Mouse (Mus musculus) MN1 (cell line): ENCODE measurements at regions not wholly inside any gene's neighbourhood (a gene's known extent, or its start where the extent isn't known, plus 50 kb on each side); places are given as distances from the start of the nearest gene placed in this dataset.

Experiments used
- DNase-seq: peaks from one replicate; pipeline ENCODE4 v3.0.0-alpha.2; 2016; ENCODE audit warnings: low spot score

GRCm38 (mm10) chr11:44027046-44027445, 126.0 kb upstream of the Adra1b start:
- DNase-seq = no peak

- no peak for DNase-seq
These were observed 145.1 kb upstream of the Adra1b start for GRCm38 (mm10) chr11:44046083-44046482.

GRCm38 (mm10) chr11:44049253-44049976, 148.4 kb upstream of the Adra1b start:
- DNase-seq = no peak

DNA sequence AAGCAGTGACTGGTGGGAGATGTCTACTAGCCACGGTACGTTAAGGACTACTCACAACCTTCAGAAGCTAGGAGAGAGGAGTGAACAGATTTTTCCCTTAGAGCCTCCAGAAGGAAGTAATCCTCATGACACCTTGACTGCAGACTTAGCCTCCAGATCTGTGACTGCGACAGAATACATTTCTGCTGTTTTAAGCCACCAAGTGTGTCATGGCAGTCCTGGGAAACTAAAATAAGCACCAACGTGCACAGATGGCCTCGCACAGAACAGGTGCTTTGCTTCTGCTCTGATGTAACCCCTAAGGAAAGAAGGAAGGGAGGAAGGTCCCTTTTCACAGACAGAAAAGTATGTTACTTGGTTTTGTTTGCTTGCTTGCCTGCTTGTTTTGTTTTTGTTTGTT, 151.5 kb upstream of the Adra1b start:
- no peak for DNase-seq

DNA sequence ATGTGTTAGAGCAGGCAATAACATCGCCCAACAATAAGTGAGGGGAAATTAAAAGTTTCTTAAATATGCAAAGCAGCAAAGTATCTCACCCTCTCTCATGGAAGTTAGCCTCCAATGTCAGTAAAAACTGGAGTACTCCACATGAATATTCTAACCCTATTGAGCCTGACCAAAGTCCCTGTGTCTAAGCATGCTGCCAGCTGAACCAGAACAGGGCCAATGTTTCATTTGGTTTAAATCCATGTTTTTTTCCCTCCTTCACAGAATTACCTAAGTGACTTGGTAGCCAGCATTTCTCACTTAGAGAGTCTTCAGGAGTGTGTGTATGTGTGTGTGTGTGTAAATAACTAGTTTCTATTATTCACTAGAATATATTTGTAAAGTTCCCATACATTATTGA, 161.4 kb upstream of the Adra1b start:
- DNase-seq = no peak

DNA sequence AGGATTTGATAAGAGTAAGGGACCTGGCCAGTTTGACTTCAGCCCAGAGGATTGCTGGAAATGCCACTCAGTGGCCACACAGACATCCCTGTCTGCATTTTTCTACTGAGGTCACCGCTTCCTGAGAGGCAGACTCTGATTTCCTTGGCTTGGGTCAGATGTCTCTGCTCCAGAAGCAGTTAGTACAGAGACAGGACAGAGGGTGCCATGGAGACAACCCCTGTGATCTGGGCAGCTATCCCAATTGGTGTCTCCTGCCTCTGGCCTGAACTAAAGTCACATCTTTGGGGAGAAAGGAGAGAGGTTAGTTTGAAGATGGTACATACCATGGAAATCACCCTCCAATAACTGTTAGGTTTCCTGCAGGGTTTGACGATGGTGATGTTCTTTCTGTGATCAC, 165.2 kb upstream of the Adra1b start:
- DNase-seq = no peak

- DNase-seq = no peak
These were observed 182.7 kb upstream of the Adra1b start for GRCm38 (mm10) chr11:44083716-44084115.

- DNase-seq = no peak
These were observed 185.9 kb upstream of the Adra1b start for GRCm38 (mm10) chr11:44086951-44087350.

GRCm38 (mm10) chr11:44089514-44089913, 188.5 kb upstream of the Adra1b start:
- no peak for DNase-seq

DNA sequence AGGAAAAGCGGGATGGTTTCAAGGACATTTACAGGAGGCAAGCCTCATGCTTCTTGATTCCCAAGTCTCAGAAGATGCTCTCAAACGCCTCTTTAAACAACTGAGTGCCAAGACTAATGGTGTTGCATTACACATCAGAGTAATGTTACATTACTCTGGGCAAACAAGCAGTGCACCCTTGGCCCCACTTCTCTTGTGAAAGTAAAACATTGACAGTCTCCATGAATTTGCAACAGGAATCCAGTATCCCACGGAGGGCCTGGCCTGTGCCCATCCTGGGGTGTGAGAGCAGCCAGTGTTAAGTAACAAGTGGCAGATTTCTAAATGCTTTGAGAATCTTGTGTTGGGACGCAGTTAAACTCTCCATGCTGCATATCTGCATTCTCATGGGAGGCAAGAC, 194.3 kb upstream of the Adra1b start:
- no peak for DNase-seq

- no peak for DNase-seq
These were observed 202.3 kb upstream of the Adra1b start for GRCm38 (mm10) chr11:44103188-44103840.

DNA sequence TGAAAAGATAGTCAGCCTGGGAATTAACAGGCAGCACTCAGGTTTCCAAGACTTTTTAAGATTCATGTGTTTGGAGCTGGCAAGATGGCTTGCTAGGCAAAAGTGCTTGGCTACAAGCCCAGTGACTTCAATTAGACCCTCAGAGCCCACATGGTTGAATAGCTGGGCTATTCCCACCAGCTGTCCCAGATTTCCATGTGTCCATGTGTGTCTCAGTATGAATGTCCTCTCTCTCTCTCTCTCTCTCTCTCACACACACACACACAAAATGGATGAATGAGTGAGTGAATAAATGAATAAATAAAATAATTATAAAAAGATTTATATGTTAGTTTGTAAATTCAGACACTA, 202.8 kb upstream of the Adra1b start:
- DNase-seq = no peak

- DNase-seq = no peak
These were observed 205.2 kb upstream of the Adra1b start for GRCm38 (mm10) chr11:44106231-44106630.

- DNase-seq = no peak
These were observed 210.5 kb upstream of the Adra1b start for GRCm38 (mm10) chr11:44111525-44111924.

- no peak for DNase-seq
These were observed 226.1 kb upstream of the Adra1b start for GRCm38 (mm10) chr11:44127088-44127487.

DNA sequence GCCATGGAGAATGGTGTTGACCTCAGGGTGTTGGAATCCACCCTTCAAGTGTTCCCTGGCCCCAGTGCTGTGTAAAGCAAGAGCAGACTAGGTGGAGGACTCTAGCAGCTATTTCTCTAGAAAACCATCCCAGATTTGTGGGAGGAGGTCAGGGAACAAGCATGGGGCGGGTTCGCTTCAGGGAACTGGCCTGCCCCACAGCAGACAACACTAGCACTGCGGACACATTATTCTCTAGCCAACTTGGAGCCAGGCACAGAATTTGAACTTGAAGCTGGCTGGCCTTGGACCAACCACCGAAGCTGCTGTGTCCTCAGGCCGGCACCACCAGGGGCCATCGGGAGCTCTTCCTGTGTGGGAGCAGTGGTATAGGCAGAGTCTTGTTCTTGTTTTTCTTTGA, 227.5 kb upstream of the Adra1b start:
- DNase-seq = no peak

DNA sequence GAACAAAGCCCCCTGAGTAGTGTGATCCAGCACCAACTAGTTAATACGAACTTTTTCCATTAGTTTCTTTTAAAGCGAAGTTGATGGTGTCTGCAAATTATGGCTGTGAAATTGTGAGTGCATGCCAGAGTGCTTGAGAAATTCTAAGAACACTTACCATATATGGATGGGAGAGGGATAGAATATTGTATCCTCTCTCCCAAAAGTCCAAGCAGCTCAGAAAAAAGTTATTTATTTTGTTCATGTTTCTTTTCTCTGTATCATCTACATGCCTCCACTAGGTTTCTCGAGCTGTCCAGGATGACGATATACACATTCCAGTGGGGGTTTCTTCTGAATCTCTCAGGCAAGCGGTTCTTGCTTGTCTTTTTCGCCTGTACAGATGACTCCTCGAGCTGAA, 232.2 kb upstream of the Adra1b start:
- DNase-seq = no peak

- DNase-seq = no peak
These were observed 235.0 kb upstream of the Adra1b start for GRCm38 (mm10) chr11:44136024-44136423.

DNA sequence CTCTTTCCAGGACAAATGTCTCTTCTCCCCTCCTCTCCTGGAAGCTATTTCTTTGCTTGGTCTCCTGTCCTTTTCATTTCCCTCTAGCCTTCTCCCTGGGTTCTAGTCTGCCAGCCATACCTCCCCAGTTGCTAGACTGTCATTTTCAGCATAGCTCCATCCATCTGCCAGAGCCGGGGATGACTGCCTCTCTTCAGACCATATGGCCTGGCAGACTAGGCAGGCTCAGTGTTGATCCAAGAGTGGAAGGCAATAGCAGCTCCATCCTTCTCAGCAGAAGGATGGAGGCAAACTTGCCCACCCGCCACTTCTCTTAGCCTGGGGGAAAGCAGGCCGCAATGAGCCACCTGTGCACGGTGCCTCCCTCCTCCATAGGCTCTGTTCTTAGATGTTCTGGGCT, 242.0 kb upstream of the Adra1b start:
- DNase-seq = no peak

DNA sequence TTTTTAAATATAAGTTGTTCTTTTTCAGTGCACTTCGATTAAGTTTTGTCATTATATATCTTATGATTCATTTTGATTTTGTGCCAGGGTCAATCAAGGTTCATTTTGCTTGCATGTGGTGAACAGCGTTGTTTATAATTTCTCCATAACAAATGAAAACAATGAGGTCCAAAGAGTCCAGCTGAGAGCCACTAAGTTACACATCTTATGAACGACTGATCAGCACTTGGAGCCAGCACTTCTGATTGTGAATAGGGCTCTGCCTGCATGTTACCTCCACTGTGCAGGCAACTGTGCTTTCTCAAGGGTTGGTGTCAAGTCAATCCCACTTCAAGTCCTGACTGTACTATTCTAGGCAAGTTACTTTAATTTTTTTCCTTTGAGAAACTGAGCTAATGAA, 243.5 kb upstream of the Adra1b start:
- no peak for DNase-seq

- DNase-seq = no peak
These were observed 245.4 kb upstream of the Adra1b start for GRCm38 (mm10) chr11:44146419-44146818.

DNA sequence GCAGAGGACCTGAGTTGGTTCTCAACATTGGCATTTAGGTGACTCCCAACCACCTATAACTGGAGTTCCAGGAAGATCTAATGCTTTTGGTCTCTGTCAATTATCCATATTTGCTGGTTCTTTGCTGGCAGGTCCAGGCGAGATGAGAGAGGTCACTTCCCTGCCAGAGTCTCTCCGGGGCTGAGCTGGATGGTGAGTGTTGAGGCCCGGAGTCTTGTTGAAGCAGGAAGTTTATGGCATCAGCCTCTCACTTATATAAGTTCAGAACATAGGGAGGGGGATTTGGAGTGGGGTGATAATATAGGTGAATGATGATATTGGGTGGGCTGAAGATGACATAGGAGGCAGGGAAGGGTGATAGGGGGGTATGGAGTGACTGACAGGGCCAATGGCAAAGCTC, 246.3 kb upstream of the Il12b start:
- no peak for DNase-seq

- DNase-seq = no peak
These were observed 244.3 kb upstream of the Il12b start for GRCm38 (mm10) chr11:44155591-44155990.

- no peak for DNase-seq
These were observed 243.8 kb upstream of the Il12b start for GRCm38 (mm10) chr11:44156081-44156480.
